Mouse (Mus musculus): ENCODE measurements around the gene Selenof. TPM values are rescaled to one million over a fixed set of nuclear protein-coding genes. Genes with fewer than 3 reads are reported as not detected.

The Selenof gene
- 461 and 464 TPM in 2 replicates for polyA plus RNA-seq (2014; fragmentation: Nextera tagmentation; extraction: Ambion mirVana)

DNA sequence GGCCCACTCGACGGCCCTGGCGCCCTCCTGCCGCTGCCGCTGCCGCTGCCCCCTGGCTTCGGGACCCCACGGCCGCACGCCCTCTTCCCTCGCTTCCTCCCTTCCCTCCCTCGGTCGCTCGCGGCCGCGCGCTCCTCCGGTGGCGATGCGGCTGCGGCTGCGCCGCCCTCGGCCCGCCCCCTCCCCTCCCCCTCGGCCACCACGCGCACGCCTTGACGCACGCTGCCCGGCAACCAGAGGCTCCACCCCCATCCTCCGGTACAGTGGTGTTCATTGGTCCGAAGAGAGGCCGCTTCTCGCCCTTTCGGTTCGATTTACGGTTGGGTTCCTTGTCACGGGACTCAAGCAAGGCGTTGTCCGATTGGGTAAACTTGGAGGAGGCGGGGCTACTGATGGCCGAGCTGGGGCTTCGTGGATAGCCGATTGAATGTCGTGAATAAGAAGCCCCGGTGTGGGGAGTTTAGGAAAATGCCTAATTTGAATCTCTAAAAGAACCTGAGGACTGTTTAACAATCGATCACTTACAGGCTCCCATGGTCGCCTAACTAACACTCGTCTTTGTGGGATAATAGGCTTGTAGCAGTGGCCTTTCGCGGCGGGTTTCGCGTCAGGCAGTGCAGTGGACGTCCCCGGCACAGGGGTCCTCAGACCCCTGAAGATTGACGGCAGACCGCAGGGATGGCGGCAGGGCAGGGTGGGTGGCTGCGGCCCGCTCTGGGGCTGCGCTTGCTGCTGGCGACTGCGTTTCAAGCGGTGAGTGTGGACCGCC lies at the start of gene Selenof, which contains the start of gene Hs2st1:
Gene Selenof, plus strand, starts transcription at position 258 of the 769 bp plus-strand sequence.
Gene Hs2st1, minus strand, starts transcription at position 135 of the 769 bp plus-strand sequence.
- Histone ChIP-seq H3K9me3 (ENCODE audit: control insufficient read depth, low read length) (no peaks in the 10 kb centered on the region), H3K4me1 (replicated peaks; ENCODE audit: control insufficient read depth, insufficient read depth, low read length) (peaks cover 21% of the 10 kb centered on the region), H3K27me3 (ENCODE audit: control insufficient read depth, insufficient read depth, low read length) (no peaks in the 10 kb centered on the region), H3K9ac (peak within 1 kb of the TSS; percentile 94), H3K4me2 (replicated peaks) (peak within 1 kb of the TSS; percentile 71), H3K27ac (peak within 1 kb of the TSS; percentile 99), H3K4me3 (replicated peaks; ENCODE audit: low read length) (peak within 1 kb of the TSS; percentile 90), H3K36me3 (replicated peaks; ENCODE audit: control insufficient read depth, insufficient read depth) (no peaks in the 10 kb centered on the region; the same call in 1 of the 2 replicates)
- under 1% methylated on average over 56 of the region's 69 CpGs for WGBS
- ATAC-seq (ENCODE audit: low FRiP score), result peak; percentile 98
- peak; percentile 96 for DNase-seq (ENCODE audit: low spot score)

- no peak for ATAC-seq (ENCODE audit: low FRiP score)
- Histone ChIP-seq H3K4me2 (replicated peaks) (no peak overlapping the region), H3K27ac (no peak overlapping the region), H3K9me3 (ENCODE audit: control insufficient read depth, low read length) (no peaks in the 10 kb centered on the region), H3K4me3 (replicated peaks; ENCODE audit: low read length) (no peak overlapping the region), H3K4me1 (replicated peaks; ENCODE audit: control insufficient read depth, insufficient read depth, low read length) (0 out of 2 replicates have a peak, but pooled peaks cover 4% of the 10 kb centered on the region), H3K9ac (no peak overlapping the region), H3K27me3 (ENCODE audit: control insufficient read depth, insufficient read depth, low read length) (no peaks in the 10 kb centered on the region), H3K36me3 (replicated peaks; ENCODE audit: control insufficient read depth, insufficient read depth) (no peaks in the 10 kb centered on the region)
- 78% methylated on average over 7 of the region's 7 CpGs for WGBS
- DNase-seq (ENCODE audit: low spot score), result no peak
Observed at GRCm38 (mm10) chr3:144527918-144528317, 42.2 kb upstream of the Selenof start.

- H3K27me3 ChIP-seq (ENCODE audit: control insufficient read depth, insufficient read depth, low read length), result no peaks in the 10 kb centered on the region
- H3K9me3 ChIP-seq (ENCODE audit: control insufficient read depth, low read length), result no peaks in the 10 kb centered on the region
- WGBS, result 46% methylated on average over 5 of the region's 5 CpGs
- 0 out of 2 replicates have a peak, but pooled peaks have one; percentile 40 for ATAC-seq (ENCODE audit: low FRiP score)
- H3K9ac ChIP-seq, result no peak overlapping the region
- no peak overlapping the region for H3K4me3 ChIP-seq (replicated peaks; ENCODE audit: low read length)
- no peak overlapping the region for H3K4me2 ChIP-seq (replicated peaks)
- peak; percentile 55 for DNase-seq (ENCODE audit: low spot score)
- H3K27ac ChIP-seq, result no peak overlapping the region
- H3K4me1 ChIP-seq (replicated peaks; ENCODE audit: control insufficient read depth, insufficient read depth, low read length), result 0 out of 2 replicates have a peak, but pooled peaks cover 4% of the 10 kb centered on the region
- no peaks in the 10 kb centered on the region for H3K36me3 ChIP-seq (replicated peaks; ENCODE audit: control insufficient read depth, insufficient read depth)
Observed at GRCm38 (mm10) chr3:144531023-144531422, 39.1 kb upstream of the Selenof start.

GRCm38 (mm10) chr3:144535056-144535455 lies 35.0 kb upstream of the Selenof start:
- Histone ChIP-seq H3K9me3 (ENCODE audit: control insufficient read depth, low read length) (no peaks in the 10 kb centered on the region), H3K4me3 (replicated peaks; ENCODE audit: low read length) (no peak overlapping the region), H3K27me3 (ENCODE audit: control insufficient read depth, insufficient read depth, low read length) (no peaks in the 10 kb centered on the region), H3K27ac (no peak overlapping the region), H3K4me1 (replicated peaks; ENCODE audit: control insufficient read depth, insufficient read depth, low read length) (no peaks in the 10 kb centered on the region), H3K4me2 (replicated peaks) (no peak overlapping the region), H3K36me3 (replicated peaks; ENCODE audit: control insufficient read depth, insufficient read depth) (no peaks in the 10 kb centered on the region), H3K9ac (no peak overlapping the region)
- DNase-seq (ENCODE audit: low spot score) (no peak), ATAC-seq (ENCODE audit: low FRiP score) (no peak)
- WGBS, result 94% methylated on average over 4 of the region's 4 CpGs

- ATAC-seq (ENCODE audit: low FRiP score) (no peak), DNase-seq (ENCODE audit: low spot score) (no peak)
- H3K27me3 ChIP-seq (ENCODE audit: control insufficient read depth, insufficient read depth, low read length), result no peaks in the 10 kb centered on the region
- H3K4me3 ChIP-seq (replicated peaks; ENCODE audit: low read length), result no peak overlapping the region
- H3K9me3 ChIP-seq (ENCODE audit: control insufficient read depth, low read length), result no peaks in the 10 kb centered on the region
- H3K9ac ChIP-seq, result no peak overlapping the region
- WGBS, result 83% methylated on average over 7 of the region's 7 CpGs
- no peak overlapping the region for H3K4me2 ChIP-seq (replicated peaks)
- no peaks in the 10 kb centered on the region for H3K4me1 ChIP-seq (replicated peaks; ENCODE audit: control insufficient read depth, insufficient read depth, low read length)
- H3K27ac ChIP-seq, result no peak overlapping the region
- H3K36me3 ChIP-seq (replicated peaks; ENCODE audit: control insufficient read depth, insufficient read depth), result no peaks in the 10 kb centered on the region
Observed at GRCm38 (mm10) chr3:144537078-144537855, 32.8 kb upstream of the Selenof start.

DNA sequence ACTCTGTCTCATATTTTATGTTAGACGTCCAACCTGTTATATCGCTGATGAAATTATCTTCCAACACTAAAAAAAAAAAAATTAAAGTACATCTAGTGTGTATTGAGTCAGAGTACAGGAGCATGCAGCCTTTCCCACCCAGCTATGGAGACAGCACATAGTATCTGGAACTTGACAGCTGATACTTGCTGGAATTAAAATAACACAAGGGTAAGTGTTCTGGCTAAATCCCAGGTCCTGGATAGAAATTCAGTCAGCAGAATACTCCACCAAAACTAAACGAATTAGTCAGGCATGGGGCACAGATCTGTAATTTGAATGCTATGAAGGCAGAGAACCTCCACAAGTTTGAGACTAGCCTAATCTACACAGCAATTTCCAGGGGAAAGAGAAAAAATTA lies 31.1 kb upstream of the Selenof start:
- Histone ChIP-seq H3K4me3 (replicated peaks; ENCODE audit: low read length) (no peak overlapping the region), H3K9ac (no peak overlapping the region), H3K36me3 (replicated peaks; ENCODE audit: control insufficient read depth, insufficient read depth) (no peaks in the 10 kb centered on the region), H3K4me2 (replicated peaks) (no peak overlapping the region), H3K27me3 (ENCODE audit: control insufficient read depth, insufficient read depth, low read length) (no peaks in the 10 kb centered on the region), H3K4me1 (replicated peaks; ENCODE audit: control insufficient read depth, insufficient read depth, low read length) (no peaks in the 10 kb centered on the region), H3K9me3 (ENCODE audit: control insufficient read depth, low read length) (no peaks in the 10 kb centered on the region), H3K27ac (no peak overlapping the region)
- WGBS, result 88% methylated on average over 3 of the region's 3 CpGs
- DNase-seq (ENCODE audit: low spot score) (no peak), ATAC-seq (ENCODE audit: low FRiP score) (no peak)

DNA sequence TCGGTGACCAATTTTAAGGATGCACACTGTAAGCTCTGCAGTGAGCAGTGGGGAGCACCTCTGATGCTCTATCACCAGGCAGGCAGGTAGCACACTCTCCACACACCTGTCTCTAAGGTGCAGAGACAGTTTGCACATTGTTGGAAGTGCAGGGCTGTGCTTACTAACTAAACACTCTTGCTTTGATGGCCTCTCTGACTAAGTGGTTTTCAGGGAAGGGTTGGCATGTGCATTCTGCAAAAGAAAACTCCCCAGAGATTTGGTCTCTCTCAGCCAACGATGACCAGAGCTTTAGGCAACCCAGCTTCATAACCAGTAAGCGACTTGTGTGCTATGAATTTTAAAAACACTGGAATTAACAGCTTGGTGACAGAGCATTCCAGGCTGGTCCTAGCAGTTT lies 29.3 kb upstream of the Selenof start:
- Histone ChIP-seq H3K4me1 (replicated peaks; ENCODE audit: control insufficient read depth, insufficient read depth, low read length) (peaks cover 8% of the 10 kb centered on the region; the same call in 1 of the 2 replicates), H3K36me3 (replicated peaks; ENCODE audit: control insufficient read depth, insufficient read depth) (no peaks in the 10 kb centered on the region), H3K9me3 (ENCODE audit: control insufficient read depth, low read length) (no peaks in the 10 kb centered on the region), H3K4me3 (replicated peaks; ENCODE audit: low read length) (no peak overlapping the region), H3K9ac (no peak overlapping the region), H3K4me2 (replicated peaks) (no peak overlapping the region), H3K27me3 (ENCODE audit: control insufficient read depth, insufficient read depth, low read length) (no peaks in the 10 kb centered on the region), H3K27ac (no peak overlapping the region)
- DNase-seq (ENCODE audit: low spot score) (no peak), ATAC-seq (ENCODE audit: low FRiP score) (no peak)
- 82% methylated on average over 3 of the region's 3 CpGs for WGBS

GRCm38 (mm10) chr3:144541906-144542438 lies 28.1 kb upstream of the Selenof start:
- ATAC-seq (ENCODE audit: low FRiP score) (no peak), DNase-seq (ENCODE audit: low spot score) (no peak)
- WGBS, result 81% methylated on average over 6 of the region's 6 CpGs
- Histone ChIP-seq H3K4me3 (replicated peaks; ENCODE audit: low read length) (no peak overlapping the region), H3K4me2 (replicated peaks) (no peak overlapping the region), H3K4me1 (replicated peaks; ENCODE audit: control insufficient read depth, insufficient read depth, low read length) (peaks cover 16% of the 10 kb centered on the region), H3K9ac (no peak overlapping the region), H3K27me3 (ENCODE audit: control insufficient read depth, insufficient read depth, low read length) (no peaks in the 10 kb centered on the region), H3K36me3 (replicated peaks; ENCODE audit: control insufficient read depth, insufficient read depth) (no peaks in the 10 kb centered on the region), H3K9me3 (ENCODE audit: control insufficient read depth, low read length) (no peaks in the 10 kb centered on the region), H3K27ac (no peak overlapping the region)

- peaks cover 16% of the 10 kb centered on the region for H3K4me1 ChIP-seq (replicated peaks; ENCODE audit: control insufficient read depth, insufficient read depth, low read length)
- H3K27me3 ChIP-seq (ENCODE audit: control insufficient read depth, insufficient read depth, low read length), result no peaks in the 10 kb centered on the region
- WGBS, result 76% methylated on average over 7 of the region's 7 CpGs
- H3K27ac ChIP-seq, result no peak overlapping the region
- H3K4me2 ChIP-seq (replicated peaks), result no peak overlapping the region
- no peak overlapping the region for H3K9ac ChIP-seq
- H3K4me3 ChIP-seq (replicated peaks; ENCODE audit: low read length), result no peak overlapping the region
- ATAC-seq (ENCODE audit: low FRiP score) (no peak), DNase-seq (ENCODE audit: low spot score) (no peak)
- H3K36me3 ChIP-seq (replicated peaks; ENCODE audit: control insufficient read depth, insufficient read depth), result no peaks in the 10 kb centered on the region
- no peaks in the 10 kb centered on the region for H3K9me3 ChIP-seq (ENCODE audit: control insufficient read depth, low read length)
Observed at GRCm38 (mm10) chr3:144545152-144545551, 25.0 kb upstream of the Selenof start.

All from hindbrain, embryonic 14.5 days (tissue).